Mouse (Mus musculus) liver, embryonic 16.5 days (tissue): ENCODE data around the gene Sppl2a. TPM values are rescaled to one million over a fixed set of nuclear protein-coding genes. Genes with fewer than 3 reads are reported as not detected.

Experiments used
- ATAC-seq: fragments of 200-750 bp; cut with Nextera tagmentation; 2 replicates; pipeline ENCODE4 v1.8.0; 2017; ENCODE audit warnings: low read depth, mild to moderate bottlenecking, moderate number of reproducible peaks, moderate library complexity
- H3K27ac ChIP-seq: fragments of 300-500 bp; sonication (generic); 2 replicates; pipeline ENCODE4 v1.5.1; 2014; ENCODE audit warnings: mild to moderate bottlenecking, low read length
- H3K27me3 ChIP-seq: fragments of 300-500 bp; sonication (generic); 2 replicates; pipeline ENCODE4 v1.6.1; 2014; ENCODE audit warnings: low read depth, low read length, mixed read lengths; ENCODE audit not compliant: control insufficient read depth, insufficient read depth
- H3K36me3 ChIP-seq: fragments of 300-500 bp; sonication (generic); 2 replicates; pipeline ENCODE4 v1.6.1; 2014; ENCODE audit warnings: mild to moderate bottlenecking; ENCODE audit not compliant: control insufficient read depth, insufficient read depth
- H3K4me1 ChIP-seq: fragments of 300-500 bp; sonication (generic); 2 replicates; pipeline ENCODE4 v1.6.1; 2014; ENCODE audit warnings: low read depth, low read length, mixed read lengths; ENCODE audit not compliant: control insufficient read depth
- H3K4me2 ChIP-seq: fragments of 300-500 bp; sonication (generic); 2 replicates; pipeline ENCODE4 v1.6.1; 2014; ENCODE audit warnings: low read depth, low read length, mixed read lengths
- H3K4me3 ChIP-seq: fragments of 300-500 bp; sonication (generic); 2 replicates; pipeline ENCODE4 v1.5.1; 2014; ENCODE audit warnings: low read depth, mild to moderate bottlenecking, low read length
- H3K9ac ChIP-seq: fragments of 300-500 bp; sonication (generic); 2 replicates; pipeline ENCODE4 v1.6.1; 2014; ENCODE audit warnings: low read depth, low read length
- H3K9me3 ChIP-seq: fragments of 300-500 bp; sonication (generic); replicated peaks from 2 replicates; pipeline ENCODE4 v1.6.1; 2016; ENCODE audit warnings: low read length; ENCODE audit not compliant: control insufficient read depth
- WGBS: fragments of 180-500 bp; shearing (Covaris S2); extraction: QIAGEN DNeasy Blood & Tissue Kit; methylation state at CpG from one replicate; pipeline ENCODE4 v1.1.7; 2014; ENCODE audit not compliant: insufficient replicate concordance; 5-methylcytosine and 5-hydroxymethylcytosine counted together
- polyA plus RNA-seq: library from polyadenylated mRNA; unstranded; fragments of >200 nt; fragmentation: Nextera tagmentation; extraction: Ambion mirVana; gene quantifications from 2 replicates; pipeline ENCODE4 v1.2.1, GENCODE M21; 2015

Gene Sppl2a
- polyA plus RNA-seq, 1 experiment from 2014 or later, result 23.4 TPM

DNA sequence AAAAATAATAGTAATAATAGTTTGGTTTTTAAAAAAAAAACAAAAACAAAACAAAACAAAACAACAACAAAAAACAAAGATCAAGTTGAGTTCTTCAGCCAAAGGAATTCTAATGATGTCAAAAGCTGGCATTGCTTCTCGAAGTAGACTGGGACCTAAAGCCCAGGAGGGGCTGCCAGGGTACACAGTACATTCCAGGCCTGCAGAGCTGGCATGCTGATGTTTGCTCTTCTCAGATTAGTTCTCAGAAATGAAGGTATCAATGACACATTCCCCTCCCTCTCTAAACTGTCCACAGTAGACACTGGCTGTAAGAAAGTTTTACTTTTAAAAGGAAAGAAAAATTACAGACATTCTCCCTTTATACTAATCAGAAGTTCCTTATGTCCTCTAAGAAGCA is 16.8 kb downstream of the Sppl2a start:
- Histone ChIP-seq H3K4me2 (no peak overlapping the region), H3K27ac (no peak overlapping the region), H3K9ac (no peak overlapping the region), H3K36me3 (peaks cover 11% of the 10 kb centered on the region), H3K4me1 (no peaks in the 10 kb centered on the region), H3K4me3 (no peak overlapping the region), H3K9me3 (no peaks in the 10 kb centered on the region), H3K27me3 (no peaks in the 10 kb centered on the region)
- 59% methylated on average over 1 of the region's 1 CpGs for WGBS
- no peak for ATAC-seq

DNA sequence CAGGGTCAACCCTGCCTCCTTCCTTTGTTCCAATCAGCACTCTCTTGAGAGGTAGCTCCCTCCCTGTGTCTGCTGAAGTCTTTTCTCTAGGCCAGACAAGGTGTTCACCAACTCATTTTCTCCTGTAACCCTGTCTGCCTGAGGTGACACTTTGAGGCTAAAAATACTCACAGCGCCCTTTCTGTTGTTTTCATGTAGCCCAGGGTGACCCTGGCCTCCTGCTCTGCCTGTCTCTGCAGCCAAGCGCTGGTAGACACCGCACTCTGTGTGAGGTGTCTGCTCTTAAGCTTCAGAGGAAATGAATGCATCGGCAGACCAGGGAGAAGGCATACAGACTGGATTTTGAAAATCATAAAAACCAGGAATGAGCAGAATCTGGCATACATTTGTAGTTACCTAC is 18.9 kb downstream of the Sppl2a start:
- H3K27ac ChIP-seq, result no peak overlapping the region
- WGBS, result 77% methylated on average over 4 of the region's 4 CpGs
- no peaks in the 10 kb centered on the region for H3K4me1 ChIP-seq
- H3K27me3 ChIP-seq, result no peaks in the 10 kb centered on the region
- H3K9me3 ChIP-seq, result no peaks in the 10 kb centered on the region
- H3K4me3 ChIP-seq, result no peak overlapping the region
- H3K4me2 ChIP-seq, result no peak overlapping the region
- no peak overlapping the region for H3K9ac ChIP-seq
- no peak for ATAC-seq
- H3K36me3 ChIP-seq, result peaks cover 6% of the 10 kb centered on the region; the same call in 1 of the 2 replicates

DNA sequence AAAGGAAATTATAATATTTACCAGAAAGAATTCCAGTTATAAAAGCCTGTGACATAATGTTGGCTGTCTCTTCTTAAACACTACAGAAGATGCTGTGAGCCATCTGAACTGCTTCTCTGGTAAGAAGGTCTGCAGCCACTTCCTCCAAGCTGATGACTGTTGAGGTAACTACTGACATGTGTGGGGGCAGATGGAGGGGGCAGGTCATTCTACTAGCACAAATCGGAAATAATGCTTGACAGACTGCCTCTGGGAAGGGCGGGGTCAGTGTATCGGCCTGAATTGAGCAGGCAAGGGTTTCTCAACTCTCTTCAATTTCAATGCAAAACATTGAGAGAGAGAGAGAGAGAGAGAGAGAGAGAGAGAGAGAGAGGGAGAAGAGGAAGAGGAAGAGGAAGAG is 28.9 kb downstream of the Sppl2a start:
- peaks cover 4% of the 10 kb centered on the region for H3K36me3 ChIP-seq
- H3K27me3 ChIP-seq, result no peaks in the 10 kb centered on the region
- no peak overlapping the region for H3K4me3 ChIP-seq
- H3K27ac ChIP-seq, result no peak overlapping the region
- no peak overlapping the region for H3K4me2 ChIP-seq
- H3K4me1 ChIP-seq, result no peaks in the 10 kb centered on the region
- no peak for ATAC-seq
- no peaks in the 10 kb centered on the region for H3K9me3 ChIP-seq
- H3K9ac ChIP-seq, result no peak overlapping the region
- 40% methylated on average over 3 of the region's 3 CpGs for WGBS

DNA sequence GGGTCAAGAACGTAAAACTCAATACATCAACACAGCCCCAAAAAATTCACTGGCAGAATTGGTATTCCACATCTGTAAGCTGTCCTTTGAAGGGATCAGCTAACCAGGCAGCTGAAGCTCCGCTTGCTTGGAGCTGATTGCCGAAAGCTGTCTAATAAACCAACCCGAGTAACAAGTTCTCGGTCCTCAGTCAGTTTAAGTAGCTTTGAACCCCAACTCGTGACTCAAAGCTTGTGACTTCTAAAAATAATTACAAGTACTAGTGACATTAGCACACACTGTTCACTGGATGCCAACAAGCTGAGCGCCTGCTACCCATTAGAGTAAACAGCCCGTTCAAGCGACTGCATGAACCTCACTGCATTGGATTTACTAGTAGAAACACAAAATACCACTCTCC is 35.5 kb downstream of the Sppl2a start:
- Histone ChIP-seq H3K4me3 (no peak overlapping the region), H3K4me1 (no peaks in the 10 kb centered on the region), H3K27me3 (no peaks in the 10 kb centered on the region), H3K9ac (no peak overlapping the region), H3K4me2 (no peak overlapping the region), H3K27ac (no peak overlapping the region), H3K9me3 (no peaks in the 10 kb centered on the region), H3K36me3 (peaks cover 3% of the 10 kb centered on the region)
- 85% methylated on average over 9 of the region's 9 CpGs for WGBS
- ATAC-seq, result no peak

DNA sequence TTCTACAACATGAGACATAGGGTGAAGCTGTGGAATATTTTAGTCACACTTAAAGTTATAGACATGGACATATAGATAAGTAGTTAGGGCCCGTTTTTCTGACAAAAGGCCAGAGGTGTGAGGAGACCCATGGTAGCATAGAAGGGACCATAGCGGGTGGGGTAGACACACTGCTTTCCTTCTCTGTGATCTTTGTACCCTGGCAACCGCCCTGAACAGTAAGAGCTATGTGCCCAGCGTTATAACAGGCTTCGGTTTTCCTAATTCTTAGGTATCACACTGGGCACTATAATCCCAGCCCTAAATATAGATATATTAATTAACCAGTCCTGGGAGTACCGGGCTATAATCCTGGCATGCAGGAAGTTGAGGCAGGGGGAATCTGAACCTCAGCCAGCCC is 36.1 kb downstream of the Sppl2a start:
- 83% methylated on average over 6 of the region's 6 CpGs for WGBS
- Histone ChIP-seq H3K9me3 (no peaks in the 10 kb centered on the region), H3K27me3 (no peaks in the 10 kb centered on the region), H3K4me1 (no peaks in the 10 kb centered on the region), H3K4me2 (no peak overlapping the region), H3K9ac (no peak overlapping the region), H3K36me3 (peaks cover 3% of the 10 kb centered on the region), H3K4me3 (no peak overlapping the region), H3K27ac (no peak overlapping the region)
- ATAC-seq, result no peak

DNA sequence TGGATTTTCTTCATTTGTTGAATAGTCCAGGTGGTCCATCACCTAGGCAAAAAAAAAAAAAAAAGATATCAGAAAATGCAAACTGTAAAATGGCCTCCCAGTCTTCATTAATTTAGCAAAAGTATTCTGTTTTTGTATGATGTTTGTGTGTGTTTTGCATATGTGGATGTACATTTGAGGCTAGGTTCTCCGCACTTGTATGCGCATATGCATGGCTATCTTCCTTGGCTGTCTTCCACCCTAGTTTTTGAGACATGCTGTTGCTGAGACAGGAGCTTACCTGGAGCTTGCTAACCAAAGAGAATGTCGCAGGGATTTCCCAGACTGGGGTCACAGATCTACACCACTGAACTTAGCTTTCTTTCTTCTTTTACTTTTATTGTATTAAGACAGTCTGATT is 38.8 kb downstream of the Sppl2a start:
- Histone ChIP-seq H3K4me2 (no peak overlapping the region), H3K9ac (no peak overlapping the region), H3K36me3 (peaks cover 3% of the 10 kb centered on the region), H3K4me1 (no peaks in the 10 kb centered on the region), H3K27ac (no peak overlapping the region), H3K9me3 (no peaks in the 10 kb centered on the region), H3K4me3 (no peak overlapping the region), H3K27me3 (no peaks in the 10 kb centered on the region)
- ATAC-seq, result no peak
- 84% methylated on average over 3 of the region's 3 CpGs for WGBS

DNA sequence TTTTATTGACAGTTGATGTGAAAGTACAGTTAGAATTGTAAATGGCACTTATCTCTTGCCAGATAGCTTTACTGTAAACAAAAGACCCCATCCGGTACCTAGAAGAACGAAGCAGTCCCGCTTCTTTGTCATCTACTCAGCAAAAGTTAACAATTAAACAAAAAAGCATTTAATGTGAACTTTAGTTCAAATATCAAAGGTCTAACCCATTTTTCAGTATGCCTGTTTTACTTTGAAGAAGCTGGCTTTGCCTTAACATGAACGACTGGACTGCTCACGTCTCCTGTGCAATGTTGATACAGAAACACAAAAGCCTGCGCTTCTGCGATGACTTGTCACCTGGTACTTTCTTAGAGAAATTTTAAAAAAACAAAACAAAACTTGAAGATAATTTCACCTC is 40.7 kb downstream of the Sppl2a start:
- H3K4me1 ChIP-seq, result no peaks in the 10 kb centered on the region
- no peak overlapping the region for H3K9ac ChIP-seq
- no peaks in the 10 kb centered on the region for H3K27me3 ChIP-seq
- no peak overlapping the region for H3K4me2 ChIP-seq
- H3K9me3 ChIP-seq, result no peaks in the 10 kb centered on the region
- no peak overlapping the region for H3K4me3 ChIP-seq
- no peak overlapping the region for H3K27ac ChIP-seq
- H3K36me3 ChIP-seq, result no peaks in the 10 kb centered on the region
- no peak for ATAC-seq
- WGBS, result 79% methylated on average over 7 of the region's 7 CpGs

DNA sequence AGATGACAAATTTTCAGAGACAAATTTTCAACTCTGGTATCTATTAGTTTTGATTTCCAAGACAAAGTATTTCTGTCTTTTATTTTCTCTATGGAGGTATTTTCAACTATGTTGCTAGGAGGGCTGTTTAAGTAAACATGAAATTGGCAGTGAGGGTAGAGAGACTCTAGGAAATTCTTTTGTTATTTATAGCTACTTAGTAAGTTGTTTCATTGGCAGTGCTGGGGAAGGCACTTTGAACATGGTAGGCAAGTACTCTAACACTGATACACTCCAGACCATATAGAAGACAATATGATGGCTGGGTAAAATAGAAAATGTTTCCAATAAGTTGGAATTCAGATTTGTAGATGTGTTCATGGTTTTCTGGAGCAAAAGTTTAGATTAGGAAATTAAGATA is 41.3 kb downstream of the Sppl2a start:
- Histone ChIP-seq H3K27ac (no peak overlapping the region), H3K9me3 (no peaks in the 10 kb centered on the region), H3K4me3 (no peak overlapping the region), H3K27me3 (no peaks in the 10 kb centered on the region), H3K4me2 (no peak overlapping the region), H3K4me1 (no peaks in the 10 kb centered on the region), H3K36me3 (no peaks in the 10 kb centered on the region), H3K9ac (no peak overlapping the region)
- ATAC-seq, result no peak

DNA sequence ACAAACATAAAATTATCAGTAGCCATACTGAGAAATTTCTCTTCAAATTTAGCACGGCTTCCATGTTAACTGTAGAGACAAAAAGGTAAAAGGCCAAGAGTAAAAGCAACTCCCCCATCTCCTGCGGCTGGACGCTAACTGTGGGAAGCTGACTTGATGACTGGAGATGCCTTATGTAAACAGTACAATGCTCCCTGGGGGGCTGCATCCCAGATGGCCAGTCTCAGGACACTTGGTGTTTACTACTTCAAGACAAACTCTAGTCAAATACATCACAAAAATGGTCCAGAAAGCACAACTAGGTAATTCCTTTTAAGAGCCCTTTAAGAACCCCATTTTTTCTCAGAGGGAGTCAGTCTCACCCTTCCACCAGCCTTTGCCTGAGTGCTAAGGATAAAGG is 45.9 kb downstream of the Sppl2a start:
- H3K4me1 ChIP-seq, result no peaks in the 10 kb centered on the region
- no peak overlapping the region for H3K9ac ChIP-seq
- no peaks in the 10 kb centered on the region for H3K9me3 ChIP-seq
- no peak for ATAC-seq
- no peaks in the 10 kb centered on the region for H3K36me3 ChIP-seq
- no peak overlapping the region for H3K27ac ChIP-seq
- no peak overlapping the region for H3K4me3 ChIP-seq
- H3K27me3 ChIP-seq, result no peaks in the 10 kb centered on the region
- H3K4me2 ChIP-seq, result no peak overlapping the region
- WGBS, result 66% methylated on average over 3 of the region's 3 CpGs

DNA sequence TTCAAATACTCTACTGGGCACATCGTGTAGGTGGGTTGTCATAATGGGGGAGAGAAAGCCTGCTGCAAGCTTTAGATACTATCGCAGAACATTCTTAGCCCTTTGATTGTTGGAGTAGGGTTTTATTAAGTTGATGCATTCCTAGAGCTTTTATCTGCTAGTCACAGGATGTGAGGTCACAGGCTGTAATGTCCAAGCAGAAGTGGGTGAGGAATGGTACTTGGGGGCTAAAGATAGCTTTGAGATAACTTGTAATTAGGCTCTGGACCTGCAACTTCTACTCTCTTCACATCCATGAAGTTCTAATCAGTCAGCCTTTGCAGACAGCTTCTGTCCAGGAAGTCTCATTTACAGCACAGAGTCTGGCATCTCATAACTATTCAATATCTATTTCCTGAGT is 47.2 kb downstream of the Sppl2a start:
- Histone ChIP-seq H3K27ac (no peak overlapping the region), H3K4me2 (no peak overlapping the region), H3K4me1 (no peaks in the 10 kb centered on the region), H3K4me3 (no peak overlapping the region), H3K9me3 (no peaks in the 10 kb centered on the region), H3K36me3 (no peaks in the 10 kb centered on the region), H3K9ac (no peak overlapping the region), H3K27me3 (no peaks in the 10 kb centered on the region)
- ATAC-seq, result no peak
- 59% methylated on average over 2 of the region's 2 CpGs for WGBS
